Mouse (Mus musculus) heart, adult 2 months (tissue): ENCODE data around the gene Depdc1b.

Source experiments
- CTCF ChIP-seq: fragments of 200-600 bp; IDR thresholded peaks from 2 replicates; pipeline ENCODE4 v1.8.1; 2022; ENCODE audit warnings: antibody characterized with exemption, mild to moderate bottlenecking, moderate library complexity
- EP300 ChIP-seq: fragments of 200-500 bp; IDR thresholded peaks from 2 replicates; pipeline ENCODE4 v1.6.1; 2011; ENCODE audit warnings: low read depth, low read length, control low read depth; ENCODE audit not compliant: insufficient read depth
- POLR2A ChIP-seq: fragments of 200-500 bp; IDR thresholded peaks from 2 replicates; pipeline ENCODE4 v1.6.1; 2011; ENCODE audit warnings: mild to moderate bottlenecking, low read depth, low read length, control low read depth; ENCODE audit not compliant: insufficient read depth

DNA sequence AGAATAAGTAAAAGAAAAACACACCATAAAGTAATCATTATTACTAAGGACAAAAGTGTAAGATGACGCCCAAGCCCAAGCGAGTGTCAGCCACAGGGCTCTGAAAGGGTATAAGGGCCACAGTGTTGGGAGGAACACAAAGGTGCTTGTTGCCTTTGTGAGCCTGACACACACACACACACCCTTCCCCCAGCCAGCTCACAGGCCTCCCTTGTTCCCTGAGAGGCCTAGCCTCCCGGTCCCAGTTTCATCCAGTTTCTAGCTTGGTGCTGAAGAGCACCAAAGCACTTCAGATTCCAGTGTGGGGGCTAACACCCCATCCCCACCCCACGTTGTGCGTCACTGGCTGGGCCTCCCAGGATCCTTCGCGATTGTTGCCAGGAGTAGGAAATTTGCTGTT is 14.7 kb upstream of the Depdc1b start:
- TF ChIP-seq CTCF (no peak), POLR2A (no peak), EP300 (no peak)
